Mouse (Mus musculus) forebrain, embryonic 16.5 days (tissue): ENCODE measurements around the gene Parg. TPM values are rescaled to one million over a fixed set of nuclear protein-coding genes. Genes with fewer than 3 reads are reported as not detected.

ENCODE experiments used
- ATAC-seq: fragments of 200-750 bp; cut with Nextera tagmentation; 2 replicates; pipeline ENCODE4 v1.8.0; 2017; ENCODE audit warnings: mild to moderate bottlenecking, moderate library complexity
- H3K27ac ChIP-seq: fragments of 300-500 bp; sonication (generic); 2 replicates; pipeline ENCODE4 v1.5.1; 2014; ENCODE audit warnings: low read length, control low read depth
- H3K27me3 ChIP-seq: fragments of 300-500 bp; sonication (generic); replicated peaks from 2 replicates; pipeline ENCODE4 v1.6.1; 2014; ENCODE audit warnings: low read length; ENCODE audit not compliant: control insufficient read depth, insufficient read depth
- H3K36me3 ChIP-seq: fragments of 300-500 bp; sonication (generic); 2 replicates; pipeline ENCODE4 v1.6.1; 2014; ENCODE audit not compliant: control insufficient read depth, insufficient read depth
- H3K4me1 ChIP-seq: fragments of 300-500 bp; sonication (generic); replicated peaks from 2 replicates; pipeline ENCODE4 v1.6.1; 2014; ENCODE audit warnings: low read length; ENCODE audit not compliant: control insufficient read depth, insufficient read depth
- H3K4me2 ChIP-seq: fragments of 300-500 bp; sonication (generic); 2 replicates; pipeline ENCODE4 v1.6.1; 2014; ENCODE audit warnings: mild to moderate bottlenecking, low read length, control low read depth
- H3K4me3 ChIP-seq: fragments of 300-500 bp; sonication (generic); replicated peaks from 2 replicates; pipeline ENCODE4 v1.5.1; 2014; ENCODE audit warnings: mild to moderate bottlenecking, low read length, control low read depth
- H3K9ac ChIP-seq: fragments of 300-500 bp; sonication (generic); replicated peaks from 2 replicates; pipeline ENCODE4 v1.6.1; 2014; ENCODE audit warnings: low read depth, low read length, control low read depth
- H3K9me3 ChIP-seq: fragments of 300-500 bp; sonication (generic); 2 replicates; pipeline ENCODE4 v1.6.1; 2016; ENCODE audit warnings: low read length; ENCODE audit not compliant: control insufficient read depth
- WGBS: fragments of 180-500 bp; shearing (Covaris S2); extraction: QIAGEN DNeasy Blood & Tissue Kit; methylation state at CpG from one replicate; pipeline ENCODE4 v1.1.7; 2014; 5-methylcytosine and 5-hydroxymethylcytosine counted together
- polyA plus RNA-seq: library from polyadenylated mRNA; unstranded; fragments of >200 nt; fragmentation: Nextera tagmentation; extraction: Ambion mirVana; gene quantifications from 2 replicates; pipeline ENCODE4 v1.2.1, GENCODE M21; 2015

Parg gene
- polyA plus RNA-seq: 40.7 and 44.2 TPM in 2 replicates

GRCm38 (mm10) chr14:32201791-32202451 is at the start of gene Parg, which contains the start of gene Timm23:
Gene Parg, plus strand, starts transcription at chr14:32201949.
Gene Timm23, minus strand, starts transcription at chr14:32201898.
- under 1% methylated on average over 77 of the region's 77 CpGs for WGBS
- H3K9me3 ChIP-seq: no peaks in the 10 kb centered on the region
- H3K4me1 ChIP-seq: peaks cover 22% of the 10 kb centered on the region
- H3K36me3 ChIP-seq: peaks cover 8% of the 10 kb centered on the region
- H3K9ac ChIP-seq: peak within 1 kb of the TSS; percentile 80
- ATAC-seq: peak; percentile 98
- H3K27me3 ChIP-seq: no peaks in the 10 kb centered on the region
- peak within 1 kb of the TSS; percentile 64; the same call in 1 of the 2 replicates for H3K27ac ChIP-seq
- H3K4me3 ChIP-seq: peak within 1 kb of the TSS; percentile 94
- peak within 1 kb of the TSS; percentile 93 for H3K4me2 ChIP-seq

GRCm38 (mm10) chr14:32152243-32152965 is 49.3 kb upstream of the Parg start:
- 87% methylated on average over 18 of the region's 18 CpGs for WGBS
- no peak for ATAC-seq
- no peaks in the 10 kb centered on the region for H3K27me3 ChIP-seq
- no peak overlapping the region for H3K4me2 ChIP-seq
- no peaks in the 10 kb centered on the region for H3K36me3 ChIP-seq
- H3K9me3 ChIP-seq: 0 out of 2 replicates have a peak, but pooled peaks cover 2% of the 10 kb centered on the region
- H3K4me3 ChIP-seq: no peak overlapping the region
- no peaks in the 10 kb centered on the region for H3K4me1 ChIP-seq
- no peak overlapping the region for H3K27ac ChIP-seq
- H3K9ac ChIP-seq: no peak overlapping the region

- Histone ChIP-seq H3K36me3 (no peaks in the 10 kb centered on the region), H3K4me2 (no peak overlapping the region), H3K27ac (no peak overlapping the region), H3K9ac (no peak overlapping the region), H3K4me3 (no peak overlapping the region), H3K27me3 (no peaks in the 10 kb centered on the region), H3K4me1 (no peaks in the 10 kb centered on the region), H3K9me3 (0 out of 2 replicates have a peak, but pooled peaks cover 2% of the 10 kb centered on the region)
- 96% methylated on average over 2 of the region's 2 CpGs for WGBS
- ATAC-seq: no peak
Measured at GRCm38 (mm10) chr14:32153156-32153555, 48.6 kb upstream of the Parg start.

- no peaks in the 10 kb centered on the region for H3K36me3 ChIP-seq
- no peak overlapping the region for H3K9ac ChIP-seq
- H3K4me1 ChIP-seq: peaks cover 6% of the 10 kb centered on the region
- ATAC-seq: no peak
- no peak overlapping the region for H3K4me2 ChIP-seq
- H3K27me3 ChIP-seq: no peaks in the 10 kb centered on the region
- no peak overlapping the region for H3K4me3 ChIP-seq
- no peak overlapping the region for H3K27ac ChIP-seq
- no peaks in the 10 kb centered on the region for H3K9me3 ChIP-seq
- WGBS: 89% methylated on average over 6 of the region's 6 CpGs
Measured at GRCm38 (mm10) chr14:32154758-32155157, 47.0 kb upstream of the Parg start.

GRCm38 (mm10) chr14:32159150-32159670 is 42.5 kb upstream of the Parg start:
- WGBS: 45% methylated on average over 4 of the region's 4 CpGs
- H3K36me3 ChIP-seq: no peaks in the 10 kb centered on the region
- H3K27ac ChIP-seq: peak overlapping the region; percentile 44; the same call in 1 of the 2 replicates
- H3K9ac ChIP-seq: peak overlapping the region; percentile 54
- H3K4me2 ChIP-seq: peak overlapping the region; percentile 59
- H3K9me3 ChIP-seq: no peaks in the 10 kb centered on the region
- no peaks in the 10 kb centered on the region for H3K27me3 ChIP-seq
- peaks cover 20% of the 10 kb centered on the region for H3K4me1 ChIP-seq
- peak; percentile 37; the same call in 1 of the 2 replicates for ATAC-seq
- H3K4me3 ChIP-seq: peak overlapping the region; percentile 98

- peak; percentile 99 for ATAC-seq
- Histone ChIP-seq H3K4me1 (peaks cover 20% of the 10 kb centered on the region), H3K4me3 (peak within 1 kb of the TSS; percentile 98), H3K4me2 (peak within 1 kb of the TSS; percentile 99), H3K9me3 (no peaks in the 10 kb centered on the region), H3K27me3 (no peaks in the 10 kb centered on the region), H3K36me3 (no peaks in the 10 kb centered on the region), H3K27ac (peak within 1 kb of the TSS; percentile 75), H3K9ac (peak within 1 kb of the TSS; percentile 98)
- under 1% methylated on average over 39 of the region's 40 CpGs for WGBS
Measured at GRCm38 (mm10) chr14:32159690-32160246, 42.0 kb upstream of the Parg start, which contains the start of gene Ncoa4. Gene Ncoa4, plus strand, starts transcription at chr14:32159865.

GRCm38 (mm10) chr14:32160563-32160962 is 41.2 kb upstream of the Parg start:
- H3K27ac ChIP-seq: peak overlapping the region; percentile 75; the same call in 1 of the 2 replicates
- peaks cover 26% of the 10 kb centered on the region for H3K4me1 ChIP-seq
- no peak for ATAC-seq
- H3K4me3 ChIP-seq: peak overlapping the region; percentile 98
- no peaks in the 10 kb centered on the region for H3K36me3 ChIP-seq
- H3K9ac ChIP-seq: peak overlapping the region; percentile 98
- no peaks in the 10 kb centered on the region for H3K27me3 ChIP-seq
- H3K9me3 ChIP-seq: no peaks in the 10 kb centered on the region
- 36% methylated on average over 7 of the region's 7 CpGs for WGBS
- H3K4me2 ChIP-seq: peak overlapping the region; percentile 99

GRCm38 (mm10) chr14:32161090-32161885 is 40.5 kb upstream of the Parg start:
- Histone ChIP-seq H3K27ac (no peak overlapping the region), H3K4me2 (peak overlapping the region; percentile 99; the same call in 1 of the 2 replicates), H3K9ac (no peak overlapping the region; the same call in 1 of the 2 replicates), H3K4me3 (no peak overlapping the region), H3K4me1 (peaks cover 29% of the 10 kb centered on the region), H3K36me3 (no peaks in the 10 kb centered on the region), H3K9me3 (no peaks in the 10 kb centered on the region), H3K27me3 (no peaks in the 10 kb centered on the region)
- 92% methylated on average over 12 of the region's 12 CpGs for WGBS
- ATAC-seq: no peak
